Mouse (Mus musculus): Measurements from ENCODE around the gene Gfy.

Gfy gene

GRCm38 (mm10) chr7:45128624-45129246 lies 50.6 kb downstream of the Gfy start, which contains the start of gene Rpl13a:
TSS of gene Rpl13a (minus strand) at chr7:45128761.
- peak; percentile 81 for ATAC-seq (ENCODE audit: low TSS enrichment)

GRCm38 (mm10) chr7:45127700-45128224 lies 51.6 kb downstream of the Gfy start:
- no peak for ATAC-seq (ENCODE audit: low TSS enrichment)

DNA sequence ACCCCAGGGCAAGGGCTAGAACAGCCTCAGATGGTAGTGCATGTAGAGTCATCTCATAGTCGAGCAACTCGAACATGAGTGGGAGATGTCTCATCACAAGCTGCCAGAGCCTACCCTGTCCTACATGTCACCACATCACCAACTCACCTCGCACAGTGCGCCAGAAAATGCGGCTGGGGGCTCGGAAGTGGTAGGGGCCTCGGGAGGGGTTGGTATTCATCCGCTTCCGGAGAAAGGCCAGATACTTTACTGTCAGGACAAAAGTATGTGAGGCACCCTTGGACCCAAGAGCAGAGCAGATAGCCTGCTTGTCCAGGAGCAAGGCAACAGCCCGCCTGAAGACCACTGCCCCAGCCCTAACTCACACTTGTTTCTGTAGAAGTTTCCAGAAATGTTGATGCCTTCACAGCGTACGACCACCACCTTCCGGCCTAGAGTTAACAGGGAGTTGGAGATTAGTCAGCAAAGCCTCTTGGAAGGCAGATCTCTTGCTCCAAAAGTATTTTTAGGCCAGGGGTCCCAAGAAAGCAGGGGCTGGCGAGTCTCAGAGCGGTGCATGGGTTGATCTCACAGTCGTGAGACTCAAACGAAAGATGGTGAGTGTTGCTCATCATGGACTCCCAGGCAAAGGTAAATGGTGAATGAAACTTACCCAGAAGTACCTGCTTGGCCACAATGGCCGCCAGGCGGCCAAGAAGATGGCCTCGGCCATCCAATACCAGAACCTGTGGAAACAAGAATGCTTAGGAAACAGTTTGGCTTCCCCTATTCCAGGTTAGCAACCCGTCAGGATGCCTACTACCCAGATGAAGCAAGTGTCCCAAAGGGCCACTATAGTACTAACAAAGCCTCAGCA lies 52.3 kb downstream of the Gfy start:
- no peak for ATAC-seq (ENCODE audit: low TSS enrichment)

Measured in frontal cortex, adult (tissue).